Mouse (Mus musculus) common myeloid progenitor, adult 5-6 weeks (primary cell): ENCODE data around the gene Gm42715. TPM values are rescaled to one million over a fixed set of nuclear protein-coding genes. Genes with fewer than 3 reads are reported as not detected.

Experiments
- ATAC-seq: replicated peaks from 2 replicates; pipeline ENCODE4 v1.8.0; 2016; ENCODE audit warnings: low read depth, mild to moderate bottlenecking, moderate TSS enrichment, inconsistent platforms; ENCODE audit not compliant: poor library complexity, severe bottlenecking
- total RNA-seq: library from RNA; stranded (forward); fragments of 200-1000, 187-1606 nt; gene quantifications from 2 replicates; pipeline ENCODE4 v1.2.3, GENCODE M21; 2017

Gene Gm42715
- total RNA-seq, 1 experiment from 2014 or later, result 11.2 TPM

DNA sequence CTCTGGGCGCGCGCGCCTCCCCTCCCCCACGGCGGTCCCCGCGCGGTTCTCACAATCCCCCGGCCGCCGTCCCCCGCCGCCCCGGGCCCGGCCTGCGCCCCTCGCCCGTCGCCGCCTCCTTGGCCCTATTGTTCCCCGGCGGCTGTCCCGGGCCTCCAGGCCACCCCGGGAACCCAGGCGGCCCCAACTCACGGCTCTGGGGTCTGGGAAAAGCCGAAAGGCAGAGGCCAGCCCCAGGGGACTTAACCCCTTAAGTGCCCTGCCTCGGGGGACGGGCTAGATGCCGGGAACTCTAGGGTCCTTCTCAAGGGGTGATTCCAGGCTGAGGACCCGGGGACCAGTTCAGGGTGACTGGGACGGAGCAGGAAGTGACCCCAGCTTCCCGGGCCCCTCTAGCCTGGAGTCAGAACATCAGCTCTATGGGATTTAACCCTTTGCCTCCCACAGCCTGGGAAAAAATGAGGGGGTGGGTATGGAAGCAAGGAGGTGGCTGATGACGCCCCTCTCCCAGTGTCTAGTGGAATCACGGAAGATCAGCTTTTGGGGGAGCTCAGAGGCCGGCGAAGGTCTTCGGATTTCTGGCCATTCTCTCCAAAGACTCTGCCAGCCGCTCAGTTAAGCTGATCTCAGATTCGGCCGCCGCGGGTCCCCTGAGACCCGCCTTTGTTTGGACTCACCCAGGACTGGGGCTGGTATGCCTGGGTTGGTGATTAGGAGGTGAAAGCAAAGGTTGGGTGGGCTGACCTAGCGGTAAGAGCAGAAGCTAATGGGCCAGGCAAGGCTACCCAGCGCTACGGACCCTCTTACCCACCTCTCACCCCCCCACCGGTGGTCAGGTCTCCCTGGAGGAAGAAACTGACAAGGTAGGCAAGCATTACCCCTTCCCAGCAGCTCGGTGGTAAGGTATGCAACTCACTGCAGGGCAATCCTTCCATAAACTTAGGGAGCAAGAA, 95.8 kb downstream of the Gm42715 start, which contains the start of gene Zfp629:
TSS of gene Zfp629 (minus strand) at position 907 of the 953 bp plus-strand sequence.
- peak; percentile 70 for ATAC-seq

DNA sequence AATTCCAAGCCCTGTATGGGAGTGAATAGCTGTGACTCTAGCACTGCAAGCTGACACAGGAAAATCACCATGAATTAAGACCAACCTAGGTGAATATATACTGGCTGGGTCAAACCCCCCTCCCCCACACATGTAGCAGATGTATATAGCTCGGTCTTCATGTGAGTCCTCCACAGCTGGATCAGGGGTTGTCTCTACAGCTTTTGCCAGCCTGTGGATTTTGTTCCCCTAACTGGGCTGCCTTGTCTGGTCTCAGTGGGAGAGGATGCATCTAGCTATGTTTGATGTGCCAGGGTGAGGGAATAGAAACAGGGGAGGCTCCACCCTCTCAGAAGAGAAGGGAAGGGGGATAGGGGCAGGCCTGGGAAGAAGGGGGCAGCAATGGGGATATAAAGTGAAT, 97.0 kb downstream of the Gm42715 start:
- ATAC-seq, result no peak

Other genes starting within 250 kb of the Gm42715 start
- gene Sephs2, start 245.5 kb upstream of the Gm42715 start, total RNA-seq, result 99.1 and 102 TPM in 2 replicates
- 26.1 and 31.6 TPM in 2 replicates for gene Itgal, start 223.3 kb upstream of the Gm42715 start, total RNA-seq
- 5.1 and 6.8 TPM in 2 replicates for gene Zfp768, start 174.0 kb upstream of the Gm42715 start, total RNA-seq
- 5.1 and 12.0 TPM in 2 replicates for gene Zfp747, start 143.5 kb upstream of the Gm42715 start, total RNA-seq
- gene 9130019O22Rik, start 132.4 kb upstream of the Gm42715 start, total RNA-seq, result 4.8 and 7.2 TPM in 2 replicates
- gene E430018J23Rik, start 126.0 kb upstream of the Gm42715 start, total RNA-seq, result 9.7 and 11.2 TPM in 2 replicates
- gene Zfp764, start 112.8 kb upstream of the Gm42715 start, total RNA-seq, result 9.2 and 13.0 TPM in 2 replicates
- gene Zfp688, start 97.5 kb upstream of the Gm42715 start, total RNA-seq, result 7.7 and 11.5 TPM in 2 replicates
- 3.1 and 4.8 TPM in 2 replicates for gene Zfp689, start 70.4 kb upstream of the Gm42715 start, total RNA-seq
- gene Prr14, start 60.0 kb upstream of the Gm42715 start, total RNA-seq, result 19.0 and 33.8 TPM in 2 replicates
- 15.1 and 30.3 TPM in 2 replicates for gene Fbrs, start 40.4 kb upstream of the Gm42715 start, total RNA-seq
- gene Srcap, start 7.6 kb upstream of the Gm42715 start, total RNA-seq, result 33.8 and 62.1 TPM in 2 replicates
- gene Tmem265, start 41.8 kb downstream of the Gm42715 start, total RNA-seq, result 2.8 and 5.9 TPM in 2 replicates
- gene Phkg2, start 53.8 kb downstream of the Gm42715 start, total RNA-seq, result 18.3 and 31.8 TPM in 2 replicates
- 0.68 and 1.1 TPM in 2 replicates for gene Ccdc189, start 69.0 kb downstream of the Gm42715 start, total RNA-seq
- gene Rnf40, start 69.2 kb downstream of the Gm42715 start, total RNA-seq, result 55.9 and 57.4 TPM in 2 replicates
- gene Zfp629, start 96.2 kb downstream of the Gm42715 start, total RNA-seq, result 12.9 and 39.4 TPM in 2 replicates
- 54.4 and 68.0 TPM in 2 replicates for gene Bcl7c, start 189.3 kb downstream of the Gm42715 start, total RNA-seq
- gene Ctf1, start 193.2 kb downstream of the Gm42715 start, total RNA-seq, result 0.14 TPM in 1 of 2 replicates, not detected in the other
- not detected in 2 replicates for gene Ctf2, start 212.6 kb downstream of the Gm42715 start, total RNA-seq
- gene Fbxl19, start 225.0 kb downstream of the Gm42715 start, total RNA-seq, result 14.6 and 21.4 TPM in 2 replicates